Mouse (Mus musculus) MEL (cell line): ENCODE measurements around the gene Vegfa. TPM values are rescaled to one million over a fixed set of nuclear protein-coding genes. Genes with fewer than 3 reads are reported as not detected.

Experiments
- DNase-seq: peaks from one replicate; pipeline ENCODE4 v3.0.0; 2011; ENCODE audit warnings: low read depth, low spot score
- H3K27ac ChIP-seq: 2 replicates; pipeline ENCODE4 v1.5.1; 2012; ENCODE audit warnings: low read depth, mild to moderate bottlenecking, control low read depth, low read length, moderate library complexity; ENCODE audit not compliant: control insufficient read depth
- H3K27me3 ChIP-seq, 2 experiments: fragments of 150-350 bp in 1 of 2; sonication (generic) in 1 of 2; 2 replicates each; pipeline ENCODE4 v1.6.1; 2012; ENCODE audit warnings: low read length in 2 of 2, mild to moderate bottlenecking in 2 of 2, improper control_type of control experiment in 1 of 2, moderate library complexity in 1 of 2; ENCODE audit not compliant: insufficient read depth in 2 of 2, control insufficient read depth in 1 of 2
- H3K36me3 ChIP-seq, 2 experiments: 2 replicates each; pipeline ENCODE4 v1.6.1; 2012 to 2014; ENCODE audit warnings: low read length in 2 of 2, improper control_type of control experiment in 1 of 2, inconsistent platforms in 1 of 2, mild to moderate bottlenecking in 1 of 2; ENCODE audit not compliant: insufficient read depth in 2 of 2, control insufficient read depth in 1 of 2
- H3K4me1 ChIP-seq, 2 experiments: fragments of 150-350 bp in 1 of 2; sonication (generic) in 1 of 2; 2 replicates each; pipeline ENCODE4 v1.6.1; 2012; ENCODE audit warnings: low read length in 2 of 2, improper control_type of control experiment in 1 of 2, mild to moderate bottlenecking in 1 of 2; ENCODE audit not compliant: insufficient read depth in 2 of 2, control insufficient read depth in 1 of 2
- H3K4me3 ChIP-seq, 2 experiments: fragments of 150-350 bp in 1 of 2; sonication (generic) in 1 of 2; 2 replicates each; pipeline ENCODE4 v1.5.1; 2012; ENCODE audit warnings: low read depth in 2 of 2, low read length in 2 of 2, mild to moderate bottlenecking in 2 of 2, moderate library complexity in 2 of 2, control low read depth in 1 of 2, improper control_type of control experiment in 1 of 2; ENCODE audit not compliant: control insufficient read depth in 1 of 2, insufficient read depth in 1 of 2
- H3K79me2 ChIP-seq: 2 replicates; pipeline ENCODE4 v1.6.1; 2012; ENCODE audit warnings: mild to moderate bottlenecking, low read length, moderate library complexity; ENCODE audit not compliant: control insufficient read depth, poor library complexity, insufficient read depth
- H3K9ac ChIP-seq: 2 replicates; pipeline ENCODE4 v1.6.1; 2012; ENCODE audit warnings: low read depth, mild to moderate bottlenecking, control low read depth, low read length, moderate library complexity; ENCODE audit not compliant: control insufficient read depth, poor library complexity, severe bottlenecking
- H3K9me3 ChIP-seq: fragments of 150-350 bp; sonication (generic); replicated peaks from 2 replicates; pipeline ENCODE4 v1.6.1; 2012; ENCODE audit warnings: mild to moderate bottlenecking, low read length, improper control_type of control experiment, moderate library complexity; ENCODE audit not compliant: insufficient read depth
- BHLHE40 ChIP-seq: IDR thresholded peaks from 2 replicates; pipeline ENCODE4 v1.6.1; 2012; ENCODE audit warnings: low read depth, mild to moderate bottlenecking, inconsistent platforms, low read length, improper control_type of control experiment, borderline replicate concordance
- CTCF ChIP-seq, 3 experiments: IDR thresholded peaks in 2 of 3; conservative IDR thresholded peaks in 1 of 3; 2 replicates each; pipeline ENCODE4 v1.5.1; 2011 to 2012; ENCODE audit warnings: low read length in 3 of 3, low read depth in 2 of 3, mild to moderate bottlenecking in 2 of 3, improper control_type of control experiment in 1 of 3, inconsistent platforms in 1 of 3, mixed read lengths in 1 of 3, moderate library complexity in 1 of 3; ENCODE audit not compliant: control insufficient read depth in 1 of 3, insufficient read depth in 1 of 3, poor library complexity in 1 of 3, severe bottlenecking in 1 of 3
- E2F4 ChIP-seq: IDR thresholded peaks from 2 replicates; pipeline ENCODE4 v1.6.1; 2011; ENCODE audit warnings: low read depth, low read length, improper control_type of control experiment, borderline replicate concordance
- EP300 ChIP-seq, 2 experiments: IDR thresholded peaks; 2 replicates each; pipeline ENCODE4 v1.6.1; 2011; ENCODE audit warnings: improper control_type of control experiment in 2 of 2, low read length in 2 of 2, low read depth in 1 of 2, mild to moderate bottlenecking in 1 of 2
- ETS1 ChIP-seq: IDR thresholded peaks from 2 replicates; pipeline ENCODE4 v1.6.1; 2012; ENCODE audit warnings: low read depth, mild to moderate bottlenecking, inconsistent platforms, low read length, improper control_type of control experiment, moderate library complexity
- HCFC1 ChIP-seq: IDR thresholded peaks from 2 replicates; pipeline ENCODE4 v1.6.1; 2012; ENCODE audit warnings: low read depth, mild to moderate bottlenecking, inconsistent platforms, low read length, improper control_type of control experiment, moderate library complexity
- MAZ ChIP-seq: IDR thresholded peaks from 2 replicates; pipeline ENCODE4 v1.6.1; 2012; ENCODE audit warnings: low read depth, mild to moderate bottlenecking, inconsistent platforms, low read length, improper control_type of control experiment
- MYC ChIP-seq: IDR thresholded peaks from 2 replicates; pipeline ENCODE4 v1.6.1; 2011; ENCODE audit warnings: low read depth, mild to moderate bottlenecking, low read length, improper control_type of control experiment, moderate library complexity
- NRF1 ChIP-seq: IDR thresholded peaks from 2 replicates; pipeline ENCODE4 v1.6.1; 2014; ENCODE audit warnings: low read depth, mild to moderate bottlenecking, inconsistent platforms, low read length, improper control_type of control experiment, moderate library complexity; ENCODE audit not compliant: poor library complexity, insufficient read depth, severe bottlenecking
- RAD21 ChIP-seq: IDR thresholded peaks from 2 replicates; pipeline ENCODE4 v1.6.1; 2011; ENCODE audit warnings: mild to moderate bottlenecking, low read depth, low read length, improper control_type of control experiment
- RCOR1 ChIP-seq: IDR thresholded peaks from 2 replicates; pipeline ENCODE4 v1.6.1; 2012; ENCODE audit warnings: low read depth, mild to moderate bottlenecking, inconsistent platforms, low read length, improper control_type of control experiment
- SIN3A ChIP-seq: IDR thresholded peaks from 2 replicates; pipeline ENCODE4 v1.6.1; 2012; ENCODE audit warnings: low read length, improper control_type of control experiment, inconsistent platforms
- SMC3 ChIP-seq: IDR thresholded peaks from 2 replicates; pipeline ENCODE4 v1.6.1; 2011; ENCODE audit warnings: low read depth, low read length, improper control_type of control experiment
- TCF12 ChIP-seq: IDR thresholded peaks from 2 replicates; pipeline ENCODE4 v1.6.1; 2014; ENCODE audit warnings: low read depth, mild to moderate bottlenecking, inconsistent platforms, low read length, improper control_type of control experiment, moderate library complexity
- UBTF ChIP-seq: IDR thresholded peaks from 2 replicates; pipeline ENCODE4 v1.6.1; 2012; ENCODE audit warnings: low read depth, mild to moderate bottlenecking, inconsistent platforms, low read length, improper control_type of control experiment, moderate library complexity, borderline replicate concordance; ENCODE audit not compliant: insufficient read depth
- USF1 ChIP-seq: IDR thresholded peaks from 2 replicates; pipeline ENCODE4 v1.6.1; 2014; ENCODE audit warnings: low read depth, mild to moderate bottlenecking, inconsistent platforms, low read length, improper control_type of control experiment, moderate library complexity
- ZKSCAN1 ChIP-seq: IDR thresholded peaks from 2 replicates; pipeline ENCODE4 v1.6.1; 2012; ENCODE audit warnings: low read depth, mild to moderate bottlenecking, inconsistent platforms, low read length, improper control_type of control experiment, moderate library complexity
- ZMIZ1 ChIP-seq: IDR thresholded peaks from 2 replicates; pipeline ENCODE4 v1.6.1; 2012; ENCODE audit warnings: low read depth, mild to moderate bottlenecking, inconsistent platforms, low read length, improper control_type of control experiment, moderate library complexity
- ZNF384 ChIP-seq: IDR thresholded peaks from 2 replicates; pipeline ENCODE4 v1.6.1; 2012; ENCODE audit warnings: low read depth, mild to moderate bottlenecking, inconsistent platforms, low read length, improper control_type of control experiment
- polyA plus RNA-seq, 2 experiments: library from polyadenylated mRNA; stranded (reverse) in 1 of 2; unstranded in 1 of 2; fragments of >175 nt in 1 of 2; fragments of >200 nt in 1 of 2; gene quantifications; 2 replicates each; pipeline versions ENCODE4 v1.2.1 to v1.2.4; 2012; ENCODE audit warnings: low replicate concordance in 2 of 2, low read depth in 1 of 2; ENCODE audit not compliant: insufficient read length in 2 of 2, insufficient read depth in 1 of 2, missing spikeins in 1 of 2
- total RNA-seq: library from RNA; depleted of rRNA; stranded (reverse); fragments of 300-350 nt; gene quantifications from 2 replicates; pipeline ENCODE4 v1.2.3, GENCODE M21; 2012

Gene Vegfa
- total and polyA plus RNA-seq, 3 experiments = 16.1 to 38.6 TPM; not detected in 1

GRCm38 (mm10) chr17:46020579-46020978, 11.6 kb downstream of the Vegfa start:
- no peaks in the 10 kb centered on the region for H3K27me3 ChIP-seq
- H3K4me1 ChIP-seq = no peaks in the 10 kb centered on the region
- H3K27ac ChIP-seq = no peak overlapping the region
- no peak overlapping the region for H3K9ac ChIP-seq
- H3K4me3 ChIP-seq = no peak overlapping the region
- no peaks in the 10 kb centered on the region for H3K9me3 ChIP-seq
- H3K79me2 ChIP-seq = no peaks in the 10 kb centered on the region; the same call in 1 of the 2 replicates
- no peak for DNase-seq
- TF ChIP-seq ZKSCAN1 = no peak
- no peak for TF ChIP-seq TCF12
- no peak for TF ChIP-seq RAD21
- TF ChIP-seq, all 39 proteins: peak for 0
- peaks cover 0 to 26% of the 10 kb centered on the region in 2 experiments; a peak in 2 of 4 replicates for H3K36me3 ChIP-seq

- no peak overlapping the region for H3K27ac ChIP-seq
- peaks cover 0 to 18% of the 10 kb centered on the region in 2 experiments; a peak in 2 of 4 replicates for H3K36me3 ChIP-seq
- no peaks in the 10 kb centered on the region for H3K9me3 ChIP-seq
- H3K79me2 ChIP-seq = no peaks in the 10 kb centered on the region
- no peak for DNase-seq
- no peak overlapping the region for H3K4me3 ChIP-seq
- no peak overlapping the region for H3K9ac ChIP-seq
- H3K4me1 ChIP-seq = no peaks in the 10 kb centered on the region
- TF ChIP-seq RCOR1 (no peak), MAZ (no peak), EP300 (IDR thresholded peaks at IDR 0.05; ENCODE audit: low read depth in 1 of 2, low read length in 2 of 2) (no peak), ETS1 (no peak), ZMIZ1 (no peak), CTCF (IDR thresholded peaks at IDR 0.05 in 2 of 3, conservative IDR thresholded peaks at IDR 0.05 in 1 of 3; ENCODE audit: control insufficient read depth in 1 of 3, insufficient read depth in 1 of 3, low read depth in 2 of 3, low read length in 3 of 3, poor library complexity in 1 of 3, severe bottlenecking in 1 of 3) (no peak), NRF1 (no peak), UBTF (no peak), SMC3 (no peak), SIN3A (no peak), RAD21 (no peak), TCF12 (no peak), MYC (no peak), HCFC1 (no peak), ZNF384 (no peak), BHLHE40 (no peak), E2F4 (no peak), USF1 (no peak)
- no peaks in the 10 kb centered on the region for H3K27me3 ChIP-seq
Measured at GRCm38 (mm10) chr17:46018736-46019004, 13.5 kb downstream of the Vegfa start.
